Mouse (Mus musculus) hindbrain, postnatal 0 days (tissue): Measurements from ENCODE around the gene Tns3. TPM values are rescaled to one million over a fixed set of nuclear protein-coding genes. Genes with fewer than 3 reads are reported as not detected.

Experiments used
- ATAC-seq: fragments of 200-750 bp; cut with Nextera tagmentation; 2 replicates; pipeline ENCODE4 v1.8.0; 2017; ENCODE audit warnings: mild to moderate bottlenecking, moderate TSS enrichment, moderate library complexity
- DNase-seq: peaks from one replicate; pipeline ENCODE4 v3.0.0-alpha.2; 2015; ENCODE audit warnings: low spot score
- H3K27ac ChIP-seq: fragments of 300-500 bp; sonication (generic); 2 replicates; pipeline ENCODE4 v1.5.1; 2014; ENCODE audit warnings: mild to moderate bottlenecking
- H3K27me3 ChIP-seq: fragments of 300-500 bp; sonication (generic); 2 replicates; pipeline ENCODE4 v1.6.1; 2014; ENCODE audit warnings: low read length, mixed read lengths; ENCODE audit not compliant: insufficient read depth
- H3K36me3 ChIP-seq: fragments of 300-500 bp; sonication (generic); 2 replicates; pipeline ENCODE4 v1.6.1; 2014; ENCODE audit warnings: low read length, mixed read lengths; ENCODE audit not compliant: insufficient read depth
- H3K4me1 ChIP-seq: fragments of 300-500 bp; sonication (generic); 2 replicates; pipeline ENCODE4 v1.6.1; 2014; ENCODE audit warnings: antibody characterized with exemption, low read length, mixed read lengths; ENCODE audit not compliant: insufficient read depth
- H3K4me2 ChIP-seq: fragments of 300-500 bp; sonication (generic); 2 replicates; pipeline ENCODE4 v1.6.1; 2014; ENCODE audit warnings: low read depth, mild to moderate bottlenecking, low read length, moderate library complexity, mixed read lengths
- H3K4me3 ChIP-seq: fragments of 300-500 bp; sonication (generic); 2 replicates; pipeline ENCODE4 v1.5.1; 2014; ENCODE audit warnings: low read length
- H3K9ac ChIP-seq: fragments of 300-500 bp; sonication (generic); replicated peaks from 2 replicates; pipeline ENCODE4 v1.6.1; 2014; ENCODE audit warnings: mild to moderate bottlenecking, low read length, moderate library complexity, mixed read lengths
- H3K9me3 ChIP-seq: fragments of 300-500 bp; sonication (generic); 2 replicates; pipeline ENCODE4 v1.6.1; 2016; ENCODE audit warnings: low read length, mixed read lengths
- CTCF ChIP-seq: IDR thresholded peaks from 2 replicates; pipeline ENCODE4 v1.5.1; 2016; ENCODE audit warnings: antibody characterized with exemption, control low read depth, low read depth
- WGBS: fragments of 180-500 bp; shearing (Covaris S2); extraction: QIAGEN DNeasy Blood & Tissue Kit; methylation state at CpG from one replicate; pipeline ENCODE4 v1.1.7; 2014; 5-methylcytosine and 5-hydroxymethylcytosine counted together
- polyA plus RNA-seq: library from polyadenylated mRNA; unstranded; fragments of >200 nt; fragmentation: Nextera tagmentation; extraction: Ambion mirVana; gene quantifications from 2 replicates; pipeline ENCODE4 v1.2.1, GENCODE M21; 2015
- total RNA-seq: library from RNA; depleted of rRNA; stranded (reverse); fragments of >200 nt; gene quantifications from 2 replicates; pipeline ENCODE4 v1.2.3, GENCODE M21; 2014

Tns3 gene
- total and polyA plus RNA-seq, 2 experiments from 2014 or later = 8.2 to 63.6 TPM

DNA sequence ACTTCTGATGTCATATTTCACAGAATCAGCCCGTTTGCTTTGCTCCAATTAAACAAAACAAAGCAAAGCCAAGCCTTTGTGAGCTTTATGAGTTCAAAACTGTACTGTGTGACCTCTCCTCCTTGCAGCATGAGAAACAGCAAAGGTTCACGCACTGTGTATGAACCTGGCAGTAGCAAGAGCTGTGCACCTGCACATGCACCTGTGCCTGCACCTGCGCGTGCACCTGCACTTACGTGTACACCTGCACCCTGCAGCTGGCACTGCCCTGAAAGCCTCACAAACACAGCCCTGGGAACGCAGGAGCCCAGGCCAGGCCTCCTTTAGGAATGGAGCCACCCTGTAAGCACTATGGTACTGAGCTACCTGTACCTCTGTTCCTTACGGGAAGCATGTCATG, 91.6 kb downstream of the Tns3 start:
- DNase-seq = no peak
- ATAC-seq = no peak
- WGBS = 88% methylated on average over 7 of the region's 7 CpGs

GRCm38 (mm10) chr11:8569232-8570028, 94.9 kb downstream of the Tns3 start:
- peak; percentile 30; the same call in 1 of the 2 replicates for ATAC-seq
- Histone ChIP-seq H3K27me3 (no peaks in the 10 kb centered on the region), H3K4me1 (peaks cover 6% of the 10 kb centered on the region; the same call in 1 of the 2 replicates), H3K4me2 (no peak overlapping the region), H3K9me3 (no peaks in the 10 kb centered on the region), H3K36me3 (no peaks in the 10 kb centered on the region), H3K27ac (peak overlapping the region; percentile 7; the same call in 1 of the 2 replicates), H3K9ac (no peak overlapping the region), H3K4me3 (no peak overlapping the region)
- DNase-seq = no peak
- no peak; the same call in 1 of the 2 replicates for TF ChIP-seq CTCF
- WGBS = 22% methylated on average over 7 of the region's 7 CpGs

More for the DNA sequence above, 91.6 kb downstream of the Tns3 start:
- Histone ChIP-seq H3K9me3 (no peaks in the 10 kb centered on the region), H3K4me3 (no peak overlapping the region), H3K36me3 (no peaks in the 10 kb centered on the region), H3K27ac (no peak overlapping the region), H3K9ac (no peak overlapping the region), H3K4me2 (no peak overlapping the region), H3K27me3 (no peaks in the 10 kb centered on the region), H3K4me1 (peaks cover 11% of the 10 kb centered on the region)
- no peak for TF ChIP-seq CTCF

- no peak overlapping the region for H3K9ac ChIP-seq
- no peak overlapping the region for H3K4me3 ChIP-seq
- TF ChIP-seq CTCF = no peak
- ATAC-seq = no peak
- no peak overlapping the region for H3K4me2 ChIP-seq
- peaks cover 6% of the 10 kb centered on the region; the same call in 1 of the 2 replicates for H3K4me1 ChIP-seq
- H3K27ac ChIP-seq = peak overlapping the region; percentile 7; the same call in 1 of the 2 replicates
- peak; percentile 3 for DNase-seq
- no peaks in the 10 kb centered on the region for H3K36me3 ChIP-seq
- no peaks in the 10 kb centered on the region for H3K9me3 ChIP-seq
- WGBS = 20% methylated on average over 7 of the region's 7 CpGs
- H3K27me3 ChIP-seq = no peaks in the 10 kb centered on the region
Observed at GRCm38 (mm10) chr11:8568829-8569228, 95.5 kb downstream of the Tns3 start.

DNA sequence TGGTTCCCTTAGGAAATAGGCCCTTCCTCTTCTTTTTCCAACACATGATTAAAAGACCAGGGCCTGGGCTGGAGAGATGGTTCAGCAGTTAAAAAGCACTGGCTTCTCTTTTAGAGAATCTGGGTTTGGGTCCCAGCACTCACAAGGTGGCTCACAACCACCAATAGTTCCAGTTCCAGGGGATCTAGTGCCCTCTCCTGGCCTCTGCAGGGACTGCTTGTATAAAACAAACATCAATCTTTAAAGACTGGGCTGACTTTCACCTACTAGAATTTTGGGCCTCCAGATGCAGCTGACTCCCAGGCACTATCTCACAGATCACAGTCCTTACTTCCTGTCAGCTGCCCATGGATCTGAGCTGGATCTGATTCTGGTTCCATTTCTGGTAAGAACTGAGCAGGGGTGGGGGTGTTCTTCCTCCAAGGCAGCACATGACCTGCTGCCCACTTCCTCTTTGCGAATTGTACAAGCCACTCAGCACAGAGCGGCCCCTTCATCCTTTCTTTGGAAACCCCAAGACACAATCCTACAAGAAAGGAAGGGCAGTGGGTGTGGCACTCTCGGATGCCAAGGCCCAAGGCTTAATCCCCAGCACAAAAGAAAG, 98.0 kb downstream of the Tns3 start:
- Histone ChIP-seq H3K27me3 (no peaks in the 10 kb centered on the region), H3K36me3 (no peaks in the 10 kb centered on the region), H3K4me2 (no peak overlapping the region), H3K4me1 (peaks cover 6% of the 10 kb centered on the region; the same call in 1 of the 2 replicates), H3K9me3 (no peaks in the 10 kb centered on the region), H3K27ac (no peak overlapping the region), H3K4me3 (no peak overlapping the region), H3K9ac (no peak overlapping the region)
- no peak for TF ChIP-seq CTCF
- 81% methylated on average over 3 of the region's 3 CpGs for WGBS
- no peak for DNase-seq
- no peak for ATAC-seq

DNA sequence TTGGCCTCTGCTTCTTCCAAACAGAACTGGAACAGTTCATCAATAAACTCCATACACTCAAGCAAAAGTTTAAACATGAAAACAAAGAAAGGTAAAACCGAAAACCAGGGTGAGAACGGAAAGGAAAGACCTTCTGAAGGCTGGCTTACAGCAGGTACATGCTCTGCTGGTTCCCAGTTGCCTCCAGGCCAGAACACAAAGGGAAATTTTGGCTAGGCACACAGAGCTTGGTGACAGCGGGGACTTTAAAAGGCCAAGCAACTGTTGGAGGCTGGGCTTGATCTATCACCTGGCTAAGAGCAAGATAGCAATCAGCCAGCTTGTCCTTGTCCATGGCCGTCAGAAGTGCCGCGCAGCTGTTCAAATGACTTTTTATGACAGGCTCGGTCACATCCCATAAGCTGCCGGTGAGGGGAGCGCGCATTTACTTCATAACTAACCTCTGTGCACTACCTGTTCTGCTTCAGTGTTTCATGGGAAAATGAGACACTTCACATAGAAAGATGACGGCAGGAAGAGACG, 105.5 kb downstream of the Tns3 start:
- no peaks in the 10 kb centered on the region for H3K27me3 ChIP-seq
- DNase-seq = no peak
- no peak overlapping the region for H3K9ac ChIP-seq
- H3K4me2 ChIP-seq = no peak overlapping the region
- no peaks in the 10 kb centered on the region for H3K36me3 ChIP-seq
- H3K4me3 ChIP-seq = no peak overlapping the region
- no peaks in the 10 kb centered on the region for H3K9me3 ChIP-seq
- no peaks in the 10 kb centered on the region; the same call in 1 of the 2 replicates for H3K4me1 ChIP-seq
- 85% methylated on average over 12 of the region's 12 CpGs for WGBS
- ATAC-seq = no peak
- no peak overlapping the region for H3K27ac ChIP-seq
- TF ChIP-seq CTCF = no peak

- ATAC-seq = no peak
Observed at GRCm38 (mm10) chr11:8558258-8558657, 106.1 kb downstream of the Tns3 start.

More at GRCm38 (mm10) chr11:8558258-8558657, 106.1 kb downstream of the Tns3 start:
- H3K4me2 ChIP-seq = no peak overlapping the region
- no peaks in the 10 kb centered on the region; the same call in 1 of the 2 replicates for H3K4me1 ChIP-seq
- no peak for DNase-seq
- no peaks in the 10 kb centered on the region for H3K27me3 ChIP-seq
- H3K4me3 ChIP-seq = no peak overlapping the region
- whole genome bisulfite sequencing = 64% methylated on average over 9 of the region's 9 CpGs
- H3K36me3 ChIP-seq = no peaks in the 10 kb centered on the region
- H3K9me3 ChIP-seq = no peaks in the 10 kb centered on the region
- no peak overlapping the region for H3K9ac ChIP-seq
- no peak overlapping the region for H3K27ac ChIP-seq
- no peak for TF ChIP-seq CTCF
